Mouse (Mus musculus) heart, embryonic 11.5 days (tissue): ENCODE results near the gene Dazap1. TPM values are rescaled to one million over a fixed set of nuclear protein-coding genes. Genes with fewer than 3 reads are reported as not detected.

ENCODE experiments used
- ATAC-seq: fragments of 200-750 bp; cut with Nextera tagmentation; replicated peaks from 2 replicates; pipeline ENCODE4 v1.8.0; 2017; ENCODE audit warnings: moderate library complexity; ENCODE audit not compliant: insufficient number of reproducible peaks, low FRiP score, low TSS enrichment
- H3K27ac ChIP-seq: fragments of 300-500 bp; sonication (generic); 2 replicates; pipeline ENCODE4 v1.5.1; 2014; ENCODE audit warnings: mild to moderate bottlenecking, low read depth, low read length
- H3K27me3 ChIP-seq: fragments of 300-500 bp; sonication (generic); 2 replicates; pipeline ENCODE4 v1.6.1; 2014; ENCODE audit warnings: mild to moderate bottlenecking, low read length, mixed read lengths; ENCODE audit not compliant: control insufficient read depth, insufficient read depth
- H3K36me3 ChIP-seq: fragments of 300-500 bp; sonication (generic); 2 replicates; pipeline ENCODE4 v1.6.1; 2014; ENCODE audit warnings: mild to moderate bottlenecking, low read length, moderate library complexity, mixed read lengths; ENCODE audit not compliant: control insufficient read depth, insufficient read depth
- H3K4me1 ChIP-seq: fragments of 300-500 bp; sonication (generic); 2 replicates; pipeline ENCODE4 v1.6.1; 2014; ENCODE audit warnings: low read length; ENCODE audit not compliant: control insufficient read depth, insufficient read depth
- H3K4me2 ChIP-seq: fragments of 300-500 bp; sonication (generic); 2 replicates; pipeline ENCODE4 v1.6.1; 2014; ENCODE audit warnings: mild to moderate bottlenecking, moderate library complexity
- H3K4me3 ChIP-seq: fragments of 300-500 bp; sonication (generic); 2 replicates; pipeline ENCODE4 v1.5.1; 2014; ENCODE audit warnings: low read depth, low read length
- H3K9ac ChIP-seq: fragments of 300-500 bp; sonication (generic); 2 replicates; pipeline ENCODE4 v1.6.1; 2014; ENCODE audit warnings: mild to moderate bottlenecking, low read depth, low read length, moderate library complexity
- H3K9me3 ChIP-seq: fragments of 300-500 bp; sonication (generic); replicated peaks from 2 replicates; pipeline ENCODE4 v1.6.1; 2016; ENCODE audit warnings: low read length; ENCODE audit not compliant: control insufficient read depth
- WGBS: fragments of 180-500 bp; shearing (Covaris S2); extraction: QIAGEN DNeasy Blood & Tissue Kit; methylation state at CpG from one replicate; pipeline ENCODE4 v1.1.7; 2014; ENCODE audit not compliant: insufficient replicate concordance; 5-methylcytosine and 5-hydroxymethylcytosine counted together
- polyA plus RNA-seq: library from polyadenylated mRNA; unstranded; fragments of >200 nt; fragmentation: Nextera tagmentation; extraction: Ambion mirVana; gene quantifications from 2 replicates; pipeline ENCODE4 v1.2.1, GENCODE M21; 2014

The Dazap1 gene
- polyA plus RNA-seq, 1 experiment from 2014 or later: 29.9 TPM

GRCm38 (mm10) chr10:80253551-80253950, 7.7 kb upstream of the Dazap1 start:
- H3K27me3 ChIP-seq: no peaks in the 10 kb centered on the region
- 81% methylated on average over 6 of the region's 6 CpGs for WGBS
- H3K4me1 ChIP-seq: peaks cover 14% of the 10 kb centered on the region
- peaks cover 40% of the 10 kb centered on the region for H3K36me3 ChIP-seq
- H3K9me3 ChIP-seq: no peaks in the 10 kb centered on the region
- no peak overlapping the region for H3K4me2 ChIP-seq
- H3K27ac ChIP-seq: no peak overlapping the region
- no peak overlapping the region for H3K9ac ChIP-seq
- H3K4me3 ChIP-seq: no peak overlapping the region
- ATAC-seq: no peak

- H3K36me3 ChIP-seq: peaks cover 43% of the 10 kb centered on the region
These were observed 6.7 kb upstream of the Dazap1 start for GRCm38 (mm10) chr10:80254331-80255297.

DNA sequence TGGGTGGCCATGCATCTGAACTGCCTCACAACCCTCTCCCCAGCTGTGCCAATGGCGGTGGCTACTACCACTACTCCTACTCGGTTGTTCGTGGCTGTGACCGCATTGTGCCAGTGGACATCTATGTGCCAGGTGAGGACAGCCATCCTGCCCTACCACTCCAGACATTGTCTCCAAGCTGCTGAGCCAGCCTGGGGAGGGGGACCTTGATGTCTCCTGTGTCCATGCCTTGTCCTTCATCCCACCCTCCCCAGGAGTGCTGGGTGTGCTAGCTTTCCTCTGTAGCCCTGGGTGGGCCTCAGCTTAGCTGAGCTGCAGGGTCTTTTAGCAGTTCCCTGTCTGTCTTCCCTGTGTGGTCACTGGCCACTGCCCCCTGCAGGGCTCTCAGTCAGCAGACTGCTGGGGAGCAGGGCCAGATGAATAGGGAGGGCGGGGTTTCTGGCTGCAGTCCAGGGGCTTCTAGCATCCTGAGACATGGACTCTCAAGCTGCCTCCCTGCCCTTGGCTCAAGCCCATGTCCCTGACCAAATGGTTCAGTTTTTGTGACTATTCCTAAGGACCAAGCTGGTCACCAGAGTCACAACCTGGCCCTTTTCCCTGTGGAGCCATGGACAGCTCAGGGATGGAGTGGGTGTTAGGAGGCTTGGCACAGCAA, 5.3 kb upstream of the Dazap1 start:
- Histone ChIP-seq H3K4me2 (no peak overlapping the region), H3K4me1 (peaks cover 22% of the 10 kb centered on the region), H3K36me3 (peaks cover 43% of the 10 kb centered on the region), H3K27ac (no peak overlapping the region), H3K27me3 (no peaks in the 10 kb centered on the region), H3K4me3 (no peak overlapping the region), H3K9ac (0 out of 2 replicates have a peak overlapping the region, but pooled peaks have one; percentile 1), H3K9me3 (no peaks in the 10 kb centered on the region)
- 82% methylated on average over 5 of the region's 5 CpGs for WGBS
- ATAC-seq: no peak

More at GRCm38 (mm10) chr10:80254331-80255297, 6.7 kb upstream of the Dazap1 start:
- ATAC-seq: no peak
- WGBS: 92% methylated on average over 26 of the region's 26 CpGs
- H3K27me3 ChIP-seq: no peaks in the 10 kb centered on the region
- no peak overlapping the region for H3K9ac ChIP-seq
- no peak overlapping the region for H3K4me3 ChIP-seq
- no peaks in the 10 kb centered on the region for H3K9me3 ChIP-seq
- H3K4me2 ChIP-seq: no peak overlapping the region
- no peak overlapping the region for H3K27ac ChIP-seq
- peaks cover 20% of the 10 kb centered on the region for H3K4me1 ChIP-seq

- peaks cover 43% of the 10 kb centered on the region for H3K36me3 ChIP-seq
- H3K4me2 ChIP-seq: no peak overlapping the region
- WGBS: 74% methylated on average over 2 of the region's 2 CpGs
- H3K27ac ChIP-seq: no peak overlapping the region
- no peak for ATAC-seq
- H3K9ac ChIP-seq: 0 out of 2 replicates have a peak overlapping the region, but pooled peaks have one; percentile 28
- H3K4me3 ChIP-seq: no peak overlapping the region
- no peaks in the 10 kb centered on the region for H3K27me3 ChIP-seq
- H3K9me3 ChIP-seq: no peaks in the 10 kb centered on the region
- H3K4me1 ChIP-seq: peaks cover 26% of the 10 kb centered on the region
These were observed 3.4 kb upstream of the Dazap1 start for GRCm38 (mm10) chr10:80257936-80258335.

GRCm38 (mm10) chr10:80258752-80259462, 2.4 kb upstream of the Dazap1 start:
- Histone ChIP-seq H3K4me1 (peaks cover 26% of the 10 kb centered on the region), H3K27ac (peak overlapping the region; percentile 98; the same call in 1 of the 2 replicates), H3K4me3 (no peak overlapping the region)

GRCm38 (mm10) chr10:80259463-80259805, 1.9 kb upstream of the Dazap1 start:
- H3K9me3 ChIP-seq: no peaks in the 10 kb centered on the region
- H3K27ac ChIP-seq: peak overlapping the region; percentile 98; the same call in 1 of the 2 replicates
- H3K4me1 ChIP-seq: peaks cover 26% of the 10 kb centered on the region
- H3K36me3 ChIP-seq: peaks cover 34% of the 10 kb centered on the region
- peak overlapping the region; percentile 58 for H3K4me3 ChIP-seq
- H3K27me3 ChIP-seq: no peaks in the 10 kb centered on the region
- 72% methylated on average over 6 of the region's 6 CpGs for WGBS
- peak overlapping the region; percentile 79; the same call in 1 of the 2 replicates for H3K9ac ChIP-seq
- no peak for ATAC-seq
- peak overlapping the region; percentile 95 for H3K4me2 ChIP-seq

More at GRCm38 (mm10) chr10:80258752-80259462, 2.4 kb upstream of the Dazap1 start:
- 83% methylated on average over 14 of the region's 14 CpGs for WGBS
- no peak for ATAC-seq
- Histone ChIP-seq H3K4me2 (peak overlapping the region; percentile 95), H3K27me3 (no peaks in the 10 kb centered on the region), H3K36me3 (peaks cover 38% of the 10 kb centered on the region), H3K9ac (0 out of 2 replicates have a peak overlapping the region, but pooled peaks have one; percentile 79), H3K9me3 (no peaks in the 10 kb centered on the region)

DNA sequence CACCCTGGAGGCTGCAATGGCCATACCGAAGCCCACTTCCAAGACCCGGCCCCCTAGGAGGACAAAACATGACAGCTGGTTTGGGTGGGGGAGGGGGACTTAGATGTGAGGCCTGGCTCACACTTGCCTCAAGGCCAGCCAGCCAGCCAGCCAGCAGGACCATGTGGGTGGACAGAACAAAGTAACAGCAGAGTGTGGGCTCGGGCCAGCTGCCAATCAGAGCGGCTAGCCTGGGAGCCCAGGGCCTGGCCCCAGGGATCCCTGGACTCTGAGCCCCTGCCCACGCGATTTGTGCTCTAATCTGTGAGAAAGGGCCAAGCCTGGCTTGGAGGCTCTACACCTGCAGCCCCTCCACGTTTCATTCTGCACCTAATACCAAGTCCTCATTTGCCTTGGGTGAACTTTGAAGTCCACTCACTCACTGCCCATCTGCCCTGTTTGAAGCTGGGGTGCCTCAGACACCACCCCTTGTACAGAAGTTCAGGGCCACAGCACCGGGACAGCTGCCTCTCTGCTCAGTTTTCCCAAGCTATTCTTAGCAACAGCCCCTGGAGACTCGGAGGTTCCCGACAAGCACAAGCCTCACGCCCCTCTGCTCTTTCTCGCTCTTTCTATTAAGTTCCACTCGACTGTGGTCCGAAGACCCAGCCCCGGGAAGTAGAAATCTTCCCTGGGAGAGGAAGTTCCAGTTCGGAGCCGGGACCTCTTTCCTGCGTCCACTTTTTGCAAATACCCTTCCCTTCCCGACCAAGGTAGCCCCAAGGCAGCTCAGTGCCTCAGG, 1.2 kb upstream of the Dazap1 start:
- Histone ChIP-seq H3K4me1 (peaks cover 26% of the 10 kb centered on the region), H3K27ac (peak overlapping the region; percentile 98), H3K9me3 (no peaks in the 10 kb centered on the region), H3K27me3 (no peaks in the 10 kb centered on the region), H3K4me2 (peak overlapping the region; percentile 95), H3K36me3 (peaks cover 28% of the 10 kb centered on the region), H3K4me3 (peak overlapping the region; percentile 58), H3K9ac (peak overlapping the region; percentile 79)
- no peak for ATAC-seq
- WGBS: 4% methylated on average over 19 of the region's 19 CpGs
